Mouse (Mus musculus) liver, adult (tissue): ENCODE measurements at regions not wholly inside any gene's neighbourhood (a gene's known extent, or its start where the extent isn't known, plus 50 kb on each side); places are given as distances from the start of the nearest gene placed in this dataset.

Experiments
- GATA4 ChIP-seq: IDR thresholded peaks from 2 replicates; pipeline ENCODE4 v1.6.1; 2014; ENCODE audit warnings: mild to moderate bottlenecking, low read length; ENCODE audit not compliant: insufficient replicate concordance

DNA sequence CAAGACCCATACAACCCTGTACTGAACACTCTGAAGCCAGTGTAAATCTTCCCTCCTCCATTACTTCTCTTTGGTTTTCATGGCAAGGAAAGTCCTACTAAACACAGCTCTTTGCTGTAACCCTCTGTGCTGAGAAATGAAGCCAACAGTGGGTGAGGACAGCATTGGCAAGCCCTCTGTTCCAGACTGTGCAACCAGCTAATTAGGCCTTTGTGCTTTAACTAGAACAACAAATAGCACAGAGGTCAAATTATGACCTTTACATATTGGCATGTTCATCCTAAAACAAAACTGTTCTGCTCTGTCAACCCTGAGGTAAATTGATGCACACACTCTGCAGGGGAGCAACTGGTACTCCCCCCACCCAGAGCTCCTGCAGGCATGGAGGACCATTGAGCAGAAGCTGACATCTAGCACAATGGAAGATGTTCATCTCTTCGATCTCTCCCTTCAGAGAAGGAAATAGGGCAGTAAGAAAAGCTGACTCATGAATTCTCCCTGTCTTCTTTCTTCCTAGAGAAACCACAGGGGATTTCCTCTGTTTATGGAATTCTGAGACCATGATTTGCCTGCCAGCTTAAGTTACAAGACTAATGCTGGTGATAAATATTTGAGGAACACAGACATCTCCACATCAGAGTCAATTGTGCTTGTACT is 163.1 kb downstream of the Ptger3 start:
- no peak for TF ChIP-seq GATA4

DNA sequence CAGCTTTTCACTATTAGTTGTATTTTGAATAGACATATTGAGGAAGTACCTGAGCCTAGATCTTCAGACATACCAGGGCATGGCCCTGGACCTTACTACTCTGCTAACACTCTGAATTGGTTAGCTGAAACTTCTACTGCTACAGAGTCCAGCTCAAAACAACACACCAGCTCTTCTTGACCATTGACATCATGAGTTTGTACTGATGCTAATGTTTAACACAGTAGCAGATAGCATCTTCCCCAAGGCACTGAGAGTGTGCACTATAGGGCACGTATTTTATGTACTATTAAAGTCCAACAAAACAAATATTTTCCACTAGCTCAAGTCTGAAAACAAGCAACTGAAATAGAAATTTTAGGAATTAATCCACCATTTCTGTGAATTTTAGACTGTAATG is 157.8 kb downstream of the Ptger3 start:
- TF ChIP-seq GATA4: no peak

DNA sequence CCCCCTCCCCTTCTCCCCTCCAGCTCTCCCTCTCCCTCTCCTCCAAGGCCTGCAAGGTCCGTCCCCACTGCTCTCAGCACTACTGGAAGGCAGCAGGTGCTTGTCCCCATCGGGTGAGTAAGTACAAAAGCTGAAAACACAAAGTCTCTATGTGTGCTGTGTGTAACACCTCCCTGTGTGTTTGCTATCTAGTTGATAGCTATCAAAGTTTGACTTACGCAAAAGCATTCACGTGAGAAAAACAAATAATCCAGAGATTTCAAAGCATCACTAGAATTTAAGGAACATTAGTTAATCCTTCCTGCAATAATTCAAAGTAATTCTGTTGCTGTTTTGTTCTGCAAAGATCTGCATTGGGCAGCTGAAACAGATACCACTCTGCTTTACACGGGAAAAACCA is 156.5 kb downstream of the Ptger3 start:
- peak; percentile 45; the same call in 1 of the 2 replicates for TF ChIP-seq GATA4

DNA sequence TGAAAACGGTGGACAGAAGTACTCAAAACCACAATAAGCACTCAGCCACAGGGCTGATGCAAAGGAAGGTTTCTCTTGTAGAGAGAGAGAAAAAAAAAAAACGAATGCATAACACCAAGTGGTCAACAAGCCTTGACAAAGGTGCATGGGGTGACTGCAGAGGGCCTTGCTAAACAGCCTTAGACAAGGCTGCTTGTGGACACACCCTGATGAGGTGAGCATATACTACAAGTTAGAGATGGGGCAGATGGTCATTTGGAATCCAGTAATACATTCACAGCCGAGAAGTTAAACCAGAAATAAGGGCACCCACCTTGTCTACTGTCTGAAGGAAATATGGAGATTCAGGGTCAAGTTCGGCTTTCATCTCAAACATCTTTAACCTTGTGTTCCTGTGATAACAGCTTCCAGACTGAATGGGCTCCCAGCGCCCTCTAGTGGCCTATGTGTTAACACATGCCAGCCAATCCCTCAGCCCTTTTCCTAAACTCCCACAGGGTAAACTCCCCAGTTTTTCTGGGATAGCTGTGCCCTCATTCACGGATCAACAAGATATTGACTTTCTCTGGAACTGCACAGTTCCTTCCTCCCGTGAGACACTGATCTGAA is 150.7 kb downstream of the Ptger3 start:
- no peak for TF ChIP-seq GATA4

DNA sequence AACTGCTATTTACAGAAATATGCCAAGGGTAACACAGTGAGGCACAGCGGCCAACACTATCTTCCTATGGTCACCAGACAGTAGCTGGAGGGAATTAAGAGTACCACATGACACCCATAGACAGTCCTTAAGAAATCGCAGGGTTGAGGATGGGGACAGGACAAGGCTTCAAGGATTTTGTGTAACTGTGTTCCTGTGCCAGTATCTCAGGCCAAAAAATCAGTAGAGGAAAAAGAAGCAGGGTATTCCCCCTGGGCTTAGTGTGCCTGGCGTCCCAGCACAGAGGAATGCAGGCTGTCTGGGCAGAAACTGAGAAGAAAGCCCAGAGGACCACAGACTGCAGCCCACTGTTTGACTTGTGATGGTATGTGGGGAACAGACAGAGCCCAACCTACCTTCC is 147.3 kb downstream of the Ptger3 start:
- TF ChIP-seq GATA4: no peak

DNA sequence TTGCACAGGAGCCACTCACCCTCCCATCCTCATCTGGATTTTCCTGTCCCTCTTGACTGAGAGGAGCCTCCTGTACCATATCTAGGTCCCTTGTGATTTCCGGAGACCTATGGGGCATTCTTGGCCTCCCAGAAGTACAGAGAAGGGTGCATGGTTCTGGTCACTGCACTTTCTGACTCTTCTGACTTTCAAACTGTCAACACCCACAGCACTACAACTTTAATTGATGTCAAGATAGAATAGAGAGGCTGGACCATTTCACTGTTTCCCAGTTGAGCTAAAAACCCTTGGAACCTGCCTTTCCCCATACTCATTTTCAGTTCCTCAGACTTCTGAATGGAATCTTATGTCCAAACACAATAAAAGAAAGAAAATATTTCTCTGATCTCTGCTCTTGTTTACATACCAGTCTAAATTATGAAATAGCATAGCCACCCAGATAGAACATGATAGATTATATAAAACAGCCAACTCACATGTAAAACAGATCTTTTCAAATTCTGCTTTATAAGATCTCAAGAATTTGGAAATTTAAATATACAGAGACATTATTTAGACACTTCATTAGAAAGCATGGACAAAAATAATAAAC is 144.2 kb downstream of the Ptger3 start:
- no peak for TF ChIP-seq GATA4

DNA sequence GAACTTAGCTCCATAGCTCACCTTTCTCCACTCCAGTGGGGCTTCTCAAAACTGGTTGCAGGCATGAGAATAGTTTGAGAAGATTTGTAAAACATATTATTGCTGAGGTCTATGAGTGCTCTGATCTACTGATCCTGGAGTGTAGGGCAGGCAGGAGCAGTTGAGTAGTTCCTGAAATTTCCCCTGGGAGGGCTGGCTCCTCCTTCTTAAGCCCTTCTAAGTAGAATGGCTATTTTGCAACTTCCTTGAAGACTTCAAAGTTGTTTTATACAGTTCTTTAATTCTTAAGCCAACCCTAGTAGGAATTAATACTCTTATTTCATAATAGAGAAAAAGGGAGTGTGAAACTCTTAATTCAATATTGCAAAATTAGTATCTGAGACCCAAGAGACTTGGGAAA is 133.3 kb downstream of the Ptger3 start:
- TF ChIP-seq GATA4: no peak

DNA sequence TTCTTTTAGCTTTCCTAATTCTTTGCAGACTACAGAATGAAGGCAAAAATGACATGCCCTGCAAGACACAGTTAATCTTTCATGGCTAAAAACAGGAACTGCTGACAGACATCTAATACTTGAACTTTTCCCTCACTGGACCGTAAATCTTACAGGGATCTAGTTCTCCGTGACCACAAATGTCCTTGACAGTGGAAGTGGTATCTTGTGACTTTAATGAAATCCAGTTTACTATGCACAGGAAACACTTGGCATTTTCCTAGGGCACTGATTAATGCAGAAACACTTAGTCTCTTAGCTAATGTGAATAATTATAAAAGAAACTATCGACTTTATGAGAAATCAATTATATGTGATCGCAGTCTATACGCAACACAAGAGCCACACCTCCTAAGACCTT is 131.8 kb downstream of the Ptger3 start:
- TF ChIP-seq GATA4: no peak

DNA sequence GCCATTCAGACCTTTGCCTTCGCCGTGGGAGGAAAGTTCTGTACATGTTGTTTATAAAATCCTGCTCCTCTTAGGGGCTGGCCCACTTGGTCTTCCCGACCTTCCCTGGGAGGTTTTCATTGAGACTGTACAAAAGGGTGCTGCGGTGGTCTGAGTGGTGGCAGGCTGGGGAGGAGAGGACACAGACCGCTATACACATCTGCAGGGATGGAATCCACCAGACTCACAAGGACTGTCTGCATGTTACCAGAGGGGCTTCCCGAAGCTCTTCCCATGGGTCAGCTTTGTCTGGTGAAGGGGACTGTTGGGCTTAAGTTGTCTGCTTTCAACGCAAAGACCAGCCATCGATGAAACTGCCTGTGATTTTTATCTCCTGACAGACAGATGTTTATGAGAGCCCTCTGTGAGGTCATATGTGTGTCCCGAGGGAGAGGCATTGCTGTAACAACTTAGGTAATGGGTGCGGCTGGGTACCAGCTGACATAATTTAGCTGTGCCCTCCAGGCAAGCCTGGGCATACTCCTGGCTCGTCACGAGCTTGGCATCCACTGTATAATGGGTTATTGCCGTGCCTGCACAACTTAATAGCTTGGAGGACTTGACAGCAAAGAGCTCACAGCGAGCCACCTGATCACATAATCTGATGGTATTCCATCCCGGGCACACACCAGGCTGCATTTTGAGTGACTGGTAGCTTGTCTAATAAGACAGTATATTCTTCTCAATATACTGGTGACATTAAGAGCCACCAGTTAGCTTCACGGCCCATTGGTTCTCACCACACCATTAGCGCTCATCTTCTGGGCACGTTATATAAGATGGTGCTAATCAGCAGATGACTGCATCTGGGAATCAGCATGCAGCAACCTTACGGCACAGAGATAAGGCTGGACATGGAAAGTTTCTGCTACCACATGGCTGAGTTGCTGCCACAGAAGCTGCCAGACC is 128.7 kb downstream of the Ptger3 start:
- no peak for TF ChIP-seq GATA4
